Mouse (Mus musculus) heart, embryonic 14.5 days (tissue): ENCODE data around the gene Tuba4a. TPM values are rescaled to one million over a fixed set of nuclear protein-coding genes. Genes with fewer than 3 reads are reported as not detected.

ENCODE experiments used
- ATAC-seq: fragments of 200-750 bp; cut with Nextera tagmentation; 2 replicates; pipeline ENCODE4 v1.8.0; 2017; ENCODE audit warnings: low read depth, moderate TSS enrichment; ENCODE audit not compliant: insufficient number of reproducible peaks, insufficient read depth, low FRiP score
- H3K27ac ChIP-seq, 2 experiments: fragments of 200-500 bp in 1 of 2; fragments of 300-500 bp in 1 of 2; sonication (generic) in 1 of 2; replicated peaks in 1 of 2; 2 replicates each; pipeline ENCODE4 v1.5.1; 2012 to 2014; ENCODE audit warnings: low read depth in 2 of 2, low read length in 2 of 2, control low read depth in 1 of 2, mild to moderate bottlenecking in 1 of 2, mixed read lengths in 1 of 2; ENCODE audit not compliant: control insufficient read depth in 1 of 2, insufficient read depth in 1 of 2
- H3K27me3 ChIP-seq: fragments of 300-500 bp; sonication (generic); 2 replicates; pipeline ENCODE4 v1.6.1; 2014; ENCODE audit warnings: mild to moderate bottlenecking, low read length, control low read depth; ENCODE audit not compliant: control insufficient read depth, insufficient read depth
- H3K36me3 ChIP-seq: fragments of 300-500 bp; sonication (generic); 2 replicates; pipeline ENCODE4 v1.6.1; 2014; ENCODE audit warnings: mild to moderate bottlenecking, control low read depth, low read length, mixed read lengths; ENCODE audit not compliant: control insufficient read depth, insufficient read depth
- H3K4me1 ChIP-seq, 2 experiments: fragments of 200-500 bp in 1 of 2; fragments of 300-500 bp in 1 of 2; sonication (generic) in 1 of 2; 2 replicates each; pipeline ENCODE4 v1.6.1; 2012 to 2014; ENCODE audit warnings: low read length in 2 of 2, control low read depth in 1 of 2, mixed read lengths in 1 of 2; ENCODE audit not compliant: control insufficient read depth in 2 of 2, insufficient read depth in 2 of 2
- H3K4me2 ChIP-seq: fragments of 300-500 bp; sonication (generic); 2 replicates; pipeline ENCODE4 v1.6.1; 2014; ENCODE audit warnings: mild to moderate bottlenecking, low read length
- H3K4me3 ChIP-seq, 2 experiments: fragments of 200-500 bp in 1 of 2; fragments of 300-500 bp in 1 of 2; sonication (generic) in 1 of 2; 2 replicates each; pipeline ENCODE4 v1.5.1; 2012 to 2014; ENCODE audit warnings: low read length in 2 of 2, mild to moderate bottlenecking in 2 of 2, control low read depth in 1 of 2, low read depth in 1 of 2, moderate library complexity in 1 of 2; ENCODE audit not compliant: control insufficient read depth in 1 of 2, insufficient read depth in 1 of 2
- H3K9ac ChIP-seq: fragments of 300-500 bp; sonication (generic); 2 replicates; pipeline ENCODE4 v1.6.1; 2014; ENCODE audit warnings: mild to moderate bottlenecking, low read length
- H3K9me3 ChIP-seq: fragments of 300-500 bp; sonication (generic); 2 replicates; pipeline ENCODE4 v1.6.1; 2016; ENCODE audit warnings: low read length, control low read depth; ENCODE audit not compliant: control insufficient read depth
- WGBS: fragments of 180-500 bp; shearing (Covaris S2); extraction: QIAGEN DNeasy Blood & Tissue Kit; methylation state at CpG from one replicate; pipeline ENCODE4 v1.1.7; 2014; 5-methylcytosine and 5-hydroxymethylcytosine counted together
- polyA plus RNA-seq: library from polyadenylated mRNA; unstranded; fragments of >200 nt; fragmentation: Nextera tagmentation; extraction: Ambion mirVana; gene quantifications from 2 replicates; pipeline ENCODE4 v1.2.1, GENCODE M21; 2014

Gene Tuba4a
- polyA plus RNA-seq, 1 experiment from 2014 or later = 24.6 TPM

DNA sequence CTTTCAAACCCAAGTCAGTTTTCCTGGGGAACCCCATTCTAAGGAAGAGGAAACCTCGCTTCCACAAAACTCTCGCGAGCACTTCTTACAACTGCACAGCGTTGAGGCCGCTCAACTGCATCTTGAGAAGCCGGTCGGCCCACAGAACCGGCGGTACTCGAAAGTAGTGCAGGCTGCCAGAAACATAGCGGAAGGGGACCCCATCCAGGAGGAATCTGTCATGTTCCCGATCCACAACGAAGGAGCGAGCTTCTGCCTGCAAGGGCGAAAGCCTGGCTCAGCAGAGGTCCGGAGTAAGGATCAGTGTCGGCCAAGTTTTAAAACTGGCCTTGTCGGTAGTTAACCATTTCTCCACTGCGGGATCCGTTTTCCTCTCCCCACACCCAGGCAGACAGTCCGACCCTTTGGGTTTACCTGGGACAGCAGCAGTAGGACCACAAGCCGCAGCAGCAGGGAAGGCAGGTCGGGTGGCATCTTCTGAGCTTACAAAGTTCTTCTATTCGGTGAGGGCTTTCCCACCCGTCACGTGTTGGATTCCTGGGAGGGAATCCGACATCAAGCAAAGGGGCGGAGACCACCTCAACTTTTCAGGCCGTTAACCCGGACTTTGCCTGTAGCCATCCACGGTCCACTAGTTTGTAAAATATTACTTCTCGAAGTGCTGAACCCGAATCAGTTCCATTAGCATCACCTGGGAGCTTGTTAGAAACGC lies 10.5 kb downstream of the Tuba4a start:
- Histone ChIP-seq H3K9me3 (no peaks in the 10 kb centered on the region), H3K27me3 (peaks cover 6% of the 10 kb centered on the region; the same call in 1 of the 2 replicates), H3K4me2 (peak overlapping the region; percentile 93), H3K27ac (no peak overlapping the region), H3K4me3 (peak overlapping the region; percentile 36 to 61), H3K4me1 (peaks cover 10 to 16% of the 10 kb centered on the region in 2 experiments; a peak in 3 of 4 replicates), H3K9ac (peak overlapping the region; percentile 67), H3K36me3 (peaks cover 25% of the 10 kb centered on the region)
- no peak for ATAC-seq
- 12% methylated on average over 34 of the region's 34 CpGs for WGBS

DNA sequence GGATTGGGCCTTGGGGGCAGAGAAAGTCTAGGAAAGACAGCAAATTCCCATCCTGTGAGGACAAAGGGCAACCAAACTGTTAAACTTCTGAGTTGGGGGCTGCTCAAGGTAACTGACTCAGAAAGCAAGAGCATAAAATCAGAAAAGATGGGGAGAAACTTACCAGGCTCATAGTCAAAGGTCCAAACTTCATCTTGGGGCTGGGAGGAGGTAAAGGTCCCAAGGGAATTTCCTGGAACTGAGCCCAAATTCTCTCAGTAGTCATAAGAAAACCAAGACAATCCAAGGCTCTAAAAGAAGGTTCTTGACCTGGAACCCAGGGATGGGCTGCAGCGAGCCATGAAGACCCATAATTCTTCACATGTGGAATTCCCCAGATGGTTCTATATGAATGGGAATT lies 18.4 kb downstream of the Tuba4a start:
- Histone ChIP-seq H3K27me3 (no peaks in the 10 kb centered on the region), H3K27ac (no peak overlapping the region), H3K9me3 (no peaks in the 10 kb centered on the region), H3K36me3 (peaks cover 38% of the 10 kb centered on the region), H3K4me2 (no peak overlapping the region), H3K4me1 (no peaks in the 10 kb centered on the region), H3K4me3 (no peak overlapping the region), H3K9ac (no peak overlapping the region)
- 76% methylated on average over 1 of the region's 1 CpGs for WGBS
- no peak for ATAC-seq

DNA sequence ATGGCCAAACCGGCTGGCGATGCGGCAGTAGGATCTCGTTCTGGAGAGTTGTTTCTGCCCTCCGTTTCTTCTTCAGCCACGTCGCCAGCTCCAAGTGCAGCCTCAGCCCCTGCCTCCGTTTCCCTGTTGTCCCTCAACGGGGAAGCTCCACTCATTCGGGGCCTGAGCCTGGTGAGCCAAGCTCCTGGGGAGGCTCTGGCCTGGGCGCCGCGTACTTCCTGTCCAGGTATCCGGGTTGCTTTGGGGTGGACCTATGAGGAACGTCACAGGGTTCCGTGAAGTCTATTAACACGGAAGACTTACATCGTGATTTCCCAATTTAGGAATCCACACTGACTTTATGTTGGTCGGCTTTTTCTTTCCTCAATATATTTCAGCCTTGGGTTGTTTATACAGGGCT lies 27.2 kb downstream of the Tuba4a start:
- no peaks in the 10 kb centered on the region for H3K9me3 ChIP-seq
- peaks cover 48% of the 10 kb centered on the region for H3K36me3 ChIP-seq
- H3K9ac ChIP-seq = peak overlapping the region; percentile 87
- H3K4me2 ChIP-seq = peak overlapping the region; percentile 69
- no peak for ATAC-seq
- no peaks in the 10 kb centered on the region for H3K27me3 ChIP-seq
- H3K4me1 ChIP-seq = peaks cover 5 to 20% of the 10 kb centered on the region in 2 experiments
- peak overlapping the region; percentile 83 to 90 for H3K27ac ChIP-seq
- H3K4me3 ChIP-seq = peak overlapping the region; percentile 56 to 66
- under 1% methylated on average over 19 of the region's 19 CpGs for WGBS

DNA sequence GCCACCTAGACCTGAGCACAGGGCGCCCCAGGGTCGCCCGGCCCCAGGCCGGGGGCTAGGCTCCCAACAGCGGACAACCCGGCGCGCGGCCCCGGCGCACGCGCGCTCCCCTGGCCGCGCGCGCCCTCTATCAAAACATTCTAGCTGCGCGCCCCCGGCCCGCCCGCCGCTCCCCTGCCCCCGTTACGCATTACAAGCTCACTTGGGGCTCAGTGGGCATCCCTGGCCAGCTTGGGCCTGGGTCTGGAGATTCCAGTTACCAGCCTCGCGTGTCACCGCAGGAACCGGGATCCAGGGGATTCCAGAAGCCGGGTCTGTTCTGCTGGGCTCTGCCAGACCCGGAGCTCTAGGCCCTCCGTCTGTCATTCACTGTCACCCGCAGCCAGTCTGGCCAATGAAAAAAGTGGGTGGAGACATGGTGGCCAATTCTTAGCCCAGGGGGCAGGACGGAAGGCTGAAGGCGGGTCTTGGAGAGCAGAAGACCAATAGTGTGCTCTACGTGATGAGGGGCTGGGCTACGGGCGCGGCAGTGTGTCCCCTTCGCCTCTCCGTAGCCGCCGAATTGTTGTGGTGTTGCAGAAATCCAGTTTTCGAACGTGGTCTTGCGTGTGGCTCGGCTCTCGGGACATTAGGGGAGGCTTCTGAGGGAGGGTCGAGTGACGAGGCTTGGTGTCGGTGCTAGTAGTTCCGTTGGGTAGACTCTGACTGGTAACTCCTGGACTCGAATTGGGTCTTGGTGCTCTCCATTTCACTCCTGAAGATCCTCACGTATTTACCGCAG lies 27.9 kb downstream of the Tuba4a start, which contains the start of the genes Ankzf1 and Atg9a:
TSS of gene Ankzf1 (plus strand) at position 530 of the 781 bp plus-strand sequence.
TSS of gene Atg9a (minus strand) at position 575 of the 781 bp plus-strand sequence.
- Histone ChIP-seq H3K27ac (peak within 1 kb of the TSS; percentile 83 to 90), H3K27me3 (no peaks in the 10 kb centered on the region), H3K4me1 (peaks cover 5 to 20% of the 10 kb centered on the region in 2 experiments), H3K9ac (peak within 1 kb of the TSS; percentile 87), H3K36me3 (peaks cover 48% of the 10 kb centered on the region), H3K4me3 (peak within 1 kb of the TSS; percentile 64 to 66), H3K9me3 (no peaks in the 10 kb centered on the region), H3K4me2 (peak within 1 kb of the TSS; percentile 87)
- WGBS = under 1% methylated on average over 56 of the region's 56 CpGs
- ATAC-seq = peak; percentile 99

DNA sequence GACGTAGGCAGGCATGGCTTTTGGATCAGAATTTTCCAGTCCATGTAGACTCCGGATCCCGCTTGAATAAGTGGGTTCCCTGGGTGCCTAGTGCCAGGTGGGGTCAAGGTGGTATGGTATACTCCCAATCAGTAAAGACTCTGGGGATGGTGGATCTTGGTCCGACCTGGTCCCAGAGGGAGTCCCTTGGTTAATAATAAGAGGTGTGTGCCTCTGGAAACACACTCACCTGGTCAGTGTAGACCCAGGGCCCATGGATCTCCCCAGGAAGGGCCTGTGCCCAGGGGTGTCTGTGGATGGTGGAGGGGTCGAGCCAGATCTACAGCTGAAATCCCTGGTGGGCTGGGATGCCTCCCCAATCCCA lies 28.4 kb downstream of the Tuba4a start:
- peak overlapping the region; percentile 87 for H3K9ac ChIP-seq
- peaks cover 5 to 20% of the 10 kb centered on the region in 2 experiments for H3K4me1 ChIP-seq
- no peak; the same call in none of the 2 replicates for ATAC-seq
- no peaks in the 10 kb centered on the region for H3K9me3 ChIP-seq
- WGBS = 31% methylated on average over 5 of the region's 5 CpGs
- H3K4me2 ChIP-seq = peak overlapping the region; percentile 87
- H3K4me3 ChIP-seq = peak overlapping the region; percentile 64 to 66
- peaks cover 48% of the 10 kb centered on the region for H3K36me3 ChIP-seq
- H3K27me3 ChIP-seq = no peaks in the 10 kb centered on the region
- H3K27ac ChIP-seq = peak overlapping the region; percentile 35 to 90; a peak in 3 of 4 replicates

DNA sequence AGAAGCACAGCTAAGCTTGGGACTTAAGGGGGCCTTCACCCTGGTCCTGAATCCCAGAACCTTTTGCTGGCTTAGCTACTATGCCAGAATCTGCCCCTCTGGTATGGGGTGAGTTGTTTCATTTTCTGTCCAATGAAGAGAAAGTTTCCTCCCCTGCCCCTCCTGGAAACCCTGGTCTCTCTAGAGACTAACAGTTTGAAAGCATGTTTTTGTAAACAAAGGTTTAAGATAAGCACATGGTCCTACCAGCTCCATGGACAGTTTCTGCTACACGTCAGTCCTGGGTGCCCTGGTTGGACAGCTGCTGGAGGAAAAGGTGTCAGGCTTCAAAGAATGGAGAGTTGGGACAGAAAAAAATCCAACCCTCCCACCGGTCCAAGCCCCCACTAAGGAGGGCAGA lies 29.1 kb downstream of the Tuba4a start:
- WGBS = 36% methylated on average over 2 of the region's 2 CpGs
- Histone ChIP-seq H3K27me3 (no peaks in the 10 kb centered on the region), H3K9me3 (no peaks in the 10 kb centered on the region), H3K4me1 (peaks cover 5 to 20% of the 10 kb centered on the region in 2 experiments), H3K27ac (no peak overlapping the region), H3K4me2 (peak overlapping the region; percentile 87), H3K36me3 (peaks cover 48% of the 10 kb centered on the region), H3K9ac (peak overlapping the region; percentile 87; the same call in 1 of the 2 replicates), H3K4me3 (peak overlapping the region in 1 of 2 experiments; percentile 66; a peak in 1 of 4 replicates)
- no peak for ATAC-seq

DNA sequence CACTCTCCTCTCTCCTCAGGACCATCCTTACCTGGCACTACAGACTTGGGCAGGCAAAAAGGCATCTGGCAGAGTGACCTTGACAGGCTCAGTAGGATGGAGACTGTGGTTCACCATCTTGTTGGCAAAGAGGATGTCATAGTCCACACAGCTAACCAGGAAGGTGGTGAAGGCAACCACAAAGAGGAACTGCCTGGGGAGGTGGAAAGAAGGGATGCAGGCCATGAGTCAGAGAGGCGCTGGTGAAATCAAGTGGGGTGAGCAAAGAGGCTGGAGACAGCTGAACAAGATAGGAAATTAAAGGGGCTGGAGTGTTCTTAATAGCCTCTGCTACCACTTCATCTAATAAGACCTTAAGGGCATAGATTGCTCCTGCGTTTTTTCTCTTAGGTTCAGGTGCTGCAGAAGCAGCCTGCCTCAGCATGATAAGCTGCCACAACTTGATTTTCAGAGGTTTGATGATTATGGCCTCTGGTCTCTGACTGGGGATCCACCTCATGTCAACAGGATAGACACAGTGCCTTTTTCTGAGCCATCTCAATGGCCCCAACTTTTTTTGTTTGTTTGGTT lies 31.7 kb downstream of the Tuba4a start:
- ATAC-seq = no peak
- Histone ChIP-seq H3K9me3 (no peaks in the 10 kb centered on the region), H3K36me3 (peaks cover 61% of the 10 kb centered on the region), H3K4me2 (no peak overlapping the region), H3K9ac (no peak overlapping the region), H3K4me1 (peaks cover 5 to 13% of the 10 kb centered on the region in 2 experiments), H3K27me3 (no peaks in the 10 kb centered on the region), H3K4me3 (no peak overlapping the region), H3K27ac (no peak overlapping the region)
- WGBS = 81% methylated on average over 2 of the region's 2 CpGs
